Mouse (Mus musculus) colon, adult 2 months (tissue): ENCODE measurements around the gene A930002H24Rik. TPM values are rescaled to one million over a fixed set of nuclear protein-coding genes. Genes with fewer than 3 reads are reported as not detected.

Experiments used
- polyA plus RNA-seq: library from polyadenylated mRNA; depleted of rRNA; stranded (reverse); fragments of >200 nt; gene quantifications from 2 replicates; pipeline ENCODE4 v1.2.3, GENCODE M21; 2012; rRNA removed

The A930002H24Rik gene
- polyA plus RNA-seq: 0.83 and 1.8 TPM in 2 replicates

DNA sequence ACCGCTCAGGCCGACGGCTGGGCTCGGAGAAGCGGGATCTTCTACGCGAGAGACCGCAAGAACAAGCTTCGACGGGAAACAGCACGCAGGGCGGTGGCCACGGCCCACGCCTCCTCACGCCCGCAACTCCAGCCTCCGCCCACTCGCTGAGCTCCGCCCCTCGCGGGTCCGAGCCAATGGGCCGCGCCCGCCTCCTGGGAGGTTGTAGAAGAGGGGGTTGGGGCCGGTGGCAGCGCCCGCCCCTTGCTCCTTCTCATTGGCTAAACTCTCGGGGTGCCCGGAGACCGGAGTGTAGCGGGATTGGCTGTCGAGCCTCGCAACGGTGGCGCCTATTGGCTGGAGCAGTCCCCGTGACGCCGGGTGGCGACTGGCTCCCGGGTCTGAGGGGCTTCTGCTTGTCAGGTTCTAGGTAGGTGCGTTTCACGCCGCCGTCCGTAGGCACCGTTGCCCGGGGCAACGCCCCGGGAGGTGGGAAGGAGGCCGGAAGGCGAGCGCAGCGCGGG is at the start of gene A930002H24Rik:
Gene A930002H24Rik, minus strand, starts transcription at position 145 of the 503 bp plus-strand sequence.

DNA sequence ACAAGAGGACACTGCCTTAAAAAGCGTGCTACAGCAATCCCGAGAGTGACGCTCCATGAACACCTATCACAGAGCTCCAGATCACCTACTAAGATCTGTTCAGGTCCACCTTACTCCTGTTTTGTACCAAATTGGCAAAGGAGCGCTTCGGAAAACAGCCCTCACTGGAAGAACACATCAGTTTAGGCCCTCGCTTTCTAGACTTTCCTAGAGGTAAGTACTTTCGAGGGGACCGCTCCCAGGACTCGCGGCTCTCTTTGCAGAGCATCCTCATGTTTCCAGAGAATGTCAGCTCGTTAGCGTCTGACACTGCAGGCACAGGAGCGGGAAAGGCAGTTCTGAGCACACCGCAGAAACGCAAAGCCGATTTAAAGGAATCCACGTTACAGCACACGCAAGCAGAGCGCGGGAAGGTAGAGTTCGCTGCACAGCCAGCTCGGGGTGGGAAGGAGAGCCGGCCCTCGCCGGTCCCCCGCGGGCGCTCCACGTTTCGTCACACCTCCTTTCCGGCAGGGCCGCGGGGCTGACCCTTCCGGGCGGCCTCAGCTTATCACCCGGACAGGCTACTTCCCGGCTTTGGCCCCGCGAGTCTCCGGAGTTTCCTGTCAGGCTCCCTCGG is 470 bp downstream of the A930002H24Rik start, which contains the start of gene Fer:
Gene Fer, plus strand, starts transcription at position 51 of the 619 bp plus-strand sequence.

Other genes with a start within 250 kb of the A930002H24Rik start
- 1.2 and 1.9 TPM in 2 replicates for gene Fer, start 729 bp downstream of the A930002H24Rik start, polyA plus RNA-seq